Mouse (Mus musculus) lung, adult 2 months (tissue): ENCODE results near the gene Efcab12.

Experiments used
- CTCF ChIP-seq: fragments of 200-500 bp; IDR thresholded peaks from 2 replicates; pipeline ENCODE4 v1.5.1; 2011; ENCODE audit warnings: mild to moderate bottlenecking, low read length, control low read depth; ENCODE audit not compliant: insufficient read depth
- POLR2A ChIP-seq: fragments of 200-500 bp; IDR thresholded peaks from 2 replicates; pipeline ENCODE4 v1.6.1; 2011; ENCODE audit warnings: low read depth, mild to moderate bottlenecking, control low read depth, low read length, borderline replicate concordance; ENCODE audit errors: extremely low read depth

- no peak for TF ChIP-seq CTCF
- no peak for TF ChIP-seq POLR2A
Observed at GRCm38 (mm10) chr6:115808196-115808487, 30.1 kb downstream of the Efcab12 start.
